Mouse (Mus musculus) cerebellum, adult 2 months (tissue): ENCODE data around the gene Twf2.

Experiments used
- CTCF ChIP-seq: fragments of 200-500 bp; IDR thresholded peaks from 2 replicates; pipeline ENCODE4 v1.5.1; 2011; ENCODE audit warnings: low read depth, mild to moderate bottlenecking, control low read depth, low read length, moderate library complexity, borderline replicate concordance; ENCODE audit not compliant: insufficient read depth
- POLR2A ChIP-seq: fragments of 200-500 bp; IDR thresholded peaks from 2 replicates; pipeline ENCODE4 v1.6.1; 2011; ENCODE audit warnings: low read length, control low read depth, borderline replicate concordance; ENCODE audit not compliant: insufficient read depth

GRCm38 (mm10) chr9:106197732-106198131, 5.2 kb upstream of the Twf2 start:
- TF ChIP-seq CTCF: no peak
- no peak for TF ChIP-seq POLR2A
